In genomic region chr12:105785000-105785774, GRCm38 (mm10) we compare ENCODE assay signal across 8 mouse cellular contexts. TPM values are rescaled to one million over a fixed set of nuclear protein-coding genes. Genes with fewer than 3 reads are reported as not detected.
A peak's percentile ranks its signal among the peaks of the same experiment; 100 is the strongest.
DNase-seq lines count a peak whose midpoint lies in the region; ATAC-seq lines count a peak whose summit lies in the region.

No protein-coding gene starts in this region.

- peak overlapping the region; percentile 98 for H3K4me3 ChIP-seq in brown adipose tissue, adult 24 weeks (ENCODE audit: insufficient read depth, low read depth, low read length)
- peak overlapping the region; percentile 89 for H3K4me3 ChIP-seq in limb, embryonic 15.5 days
- peak overlapping the region; percentile 82 for H3K4me3 ChIP-seq in midbrain, embryonic 14.5 days (replicated peaks; ENCODE audit: low read depth, low read length)

- intact Hi-C loops in gastrocnemius, postnatal 14 days (cut with DNase I; ENCODE audit: low total_unique reads) = no loop called here

- H3K9me3 ChIP-seq in limb, embryonic 15.5 days = no peaks in the 10 kb centered on the region
- no peaks in the 10 kb centered on the region for H3K9me3 ChIP-seq in midbrain, embryonic 14.5 days (ENCODE audit: control insufficient read depth, low read length)

- H3K4me2 ChIP-seq in limb, embryonic 15.5 days = peak overlapping the region; percentile 57
- H3K4me2 ChIP-seq in midbrain, embryonic 14.5 days (ENCODE audit: low read length) = peak overlapping the region; percentile 59

- 1% methylated on average over 44 of the region's 53 CpGs for WGBS in limb, embryonic 15.5 days
- under 1% methylated on average over 53 of the region's 53 CpGs for WGBS in midbrain, embryonic 14.5 days

- peak; percentile 56 to 73 for DNase-seq in frontal cortex, postnatal 10 days (ENCODE audit: low spot score in 2 of 2)
- no peak for DNase-seq in frontal cortex, adult 2 months (ENCODE audit: extremely low spot score in 1 of 2, low spot score in 1 of 2)
- DNase-seq in gastrocnemius, postnatal 14 days = peak; percentile 79
- peak; percentile 72 for DNase-seq in midbrain, embryonic 14.5 days
- DNase-seq in spleen, postnatal 4 days (ENCODE audit: low spot score in 2 of 2) = peak; percentile 73 to 88

- no peaks in the 10 kb centered on the region for H3K27me3 ChIP-seq in limb, embryonic 15.5 days
- no peaks in the 10 kb centered on the region for H3K27me3 ChIP-seq in midbrain, embryonic 14.5 days (ENCODE audit: control insufficient read depth, insufficient read depth, low read length)

- peak; percentile 62 for ATAC-seq in inflammation-experienced regulatory T-cells, adult 6 months
- ATAC-seq in limb, embryonic 15.5 days (ENCODE audit: insufficient number of reproducible peaks, low FRiP score, low TSS enrichment, low read depth) = peak; percentile 62
- peak; percentile 63 for ATAC-seq in midbrain, embryonic 14.5 days (ENCODE audit: low FRiP score, low TSS enrichment)

- peak overlapping the region; percentile 99 for H3K27ac ChIP-seq in brown adipose tissue, adult 24 weeks (replicated peaks; ENCODE audit: low read depth, low read length)
- H3K27ac ChIP-seq in limb, embryonic 15.5 days = peak overlapping the region; percentile 98
- H3K27ac ChIP-seq in midbrain, embryonic 14.5 days (replicated peaks; ENCODE audit: low read depth, low read length) = peak overlapping the region; percentile 95

- peaks cover 9% of the 10 kb centered on the region for H3K4me1 ChIP-seq in brown adipose tissue, adult 24 weeks (ENCODE audit: control insufficient read depth, insufficient read depth, insufficient read length, low read length)
- peaks cover 9% of the 10 kb centered on the region for H3K4me1 ChIP-seq in limb, embryonic 15.5 days
- H3K4me1 ChIP-seq in midbrain, embryonic 14.5 days (ENCODE audit: control insufficient read depth, insufficient read depth, low read length) = peaks cover 11% of the 10 kb centered on the region

- H3K9ac ChIP-seq in limb, embryonic 15.5 days = peak overlapping the region; percentile 87
- peak overlapping the region; percentile 83 for H3K9ac ChIP-seq in midbrain, embryonic 14.5 days (replicated peaks; ENCODE audit: low read length)

- no peaks in the 10 kb centered on the region for H3K36me3 ChIP-seq in limb, embryonic 15.5 days
- H3K36me3 ChIP-seq in midbrain, embryonic 14.5 days (ENCODE audit: control insufficient read depth, insufficient read depth, low read length) = no peaks in the 10 kb centered on the region

RNA-seq across cellular contexts. Expression of gene Papola, which starts 0.7 kb away (rescaled TPM):
- polyA plus RNA-seq in frontal cortex, adult 2 months (2012; rRNA removed) = 117 and 123 TPM in 2 replicates
- 80.7 and 86.2 TPM in 2 replicates for polyA plus RNA-seq in brown adipose tissue, adult 24 weeks (2012; ENCODE audit: insufficient read depth, insufficient read length, missing spikeins)
- total RNA-seq in gastrocnemius, postnatal 14 days (2021) = 10 to 100 TPM; 64.5 to 70.9 TPM
- polyA plus RNA-seq in inflammation-experienced regulatory T-cells, adult 6 months (2017; shearing (Covaris generic)) = 100 to 1,000 TPM in 2 of 3 experiments, 10 to 100 TPM in 1; 98.1 to 132 (median 105) TPM
- 184 and 185 TPM in 2 replicates for polyA plus RNA-seq in limb, embryonic 15.5 days (2015; fragmentation: Nextera tagmentation; extraction: Ambion mirVana)
- polyA plus RNA-seq in midbrain, embryonic 14.5 days (2014; fragmentation: Nextera tagmentation; extraction: Ambion mirVana) = 148 and 169 TPM in 2 replicates

Comparison
In these comparisons a context has a peak if more than half of its experiments do, and no peak if none do; other contexts are left out.
1. DNase-seq: peak in frontal cortex, postnatal 10 days (2 of 2), gastrocnemius, postnatal 14 days (single experiment), midbrain, embryonic 14.5 days (single experiment) and spleen, postnatal 4 days (2 of 2); none in frontal cortex, adult 2 months (0 of 2).
2. Peak in every context shown above with its lines, with median percentiles within 50 percentile points of each other: H3K27ac ChIP-seq, H3K4me3 ChIP-seq and ATAC-seq.